Mouse (Mus musculus): ENCODE results near the gene Ncaph. TPM values are rescaled to one million over a fixed set of nuclear protein-coding genes. Genes with fewer than 3 reads are reported as not detected.
"Not testable (repeated sequence)": the region's sequence is repeated elsewhere in the genome, so short reads cannot be mapped to it uniquely, and the experiment has no call there.

The Ncaph gene
- polyA plus RNA-seq, 1 experiment from 2014 or later, result 17.7 TPM

GRCm38 (mm10) chr2:127079881-127080590 lies 53.7 kb downstream of the Ncaph start:
- Histone ChIP-seq H3K36me3 (ENCODE audit: insufficient read depth, low read length) (no peaks in the 10 kb centered on the region), H3K27me3 (replicated peaks; ENCODE audit: insufficient read depth, low read length) (no peaks in the 10 kb centered on the region), H3K9ac (replicated peaks; ENCODE audit: low read depth) (no peak overlapping the region), H3K27ac (ENCODE audit: low read length) (no peak overlapping the region), H3K4me3 (ENCODE audit: low read depth, low read length) (no peak overlapping the region), H3K4me2 (replicated peaks; ENCODE audit: low read depth, low read length) (no peak overlapping the region), H3K4me1 (ENCODE audit: insufficient read depth, low read depth, low read length) (no peaks in the 10 kb centered on the region), H3K9me3 (ENCODE audit: low read length) (no peaks in the 10 kb centered on the region)
- TF ChIP-seq CTCF (IDR thresholded peaks at IDR 0.05) (no peak), EP300 (IDR thresholded peaks at IDR 0.05) (no peak)
- 83% methylated on average over 11 of the region's 11 CpGs for WGBS
- DNase-seq (ENCODE audit: low spot score), result peak; percentile 23
- no peak for ATAC-seq

- not testable (repeated sequence) for H3K9ac ChIP-seq (replicated peaks; ENCODE audit: low read depth); H3K27me3 ChIP-seq (replicated peaks; ENCODE audit: insufficient read depth, low read length); H3K27ac ChIP-seq (ENCODE audit: low read length); H3K4me1 ChIP-seq (ENCODE audit: insufficient read depth, low read depth, low read length); ATAC-seq; H3K36me3 ChIP-seq (ENCODE audit: insufficient read depth, low read length); H3K4me2 ChIP-seq (replicated peaks; ENCODE audit: low read depth, low read length); H3K4me3 ChIP-seq (ENCODE audit: low read depth, low read length); H3K9me3 ChIP-seq (ENCODE audit: low read length)
- DNase-seq (ENCODE audit: low spot score), result peak; percentile 16
- 35% methylated on average over 2 of the region's 2 CpGs for WGBS
Measured at GRCm38 (mm10) chr2:127079066-127079465, 54.7 kb downstream of the Ncaph start.

- no peak for ATAC-seq
- DNase-seq (ENCODE audit: low spot score), result no peak
- 63% methylated on average over 9 of the region's 9 CpGs for WGBS
- TF ChIP-seq EP300 (IDR thresholded peaks at IDR 0.05), result no peak
- no peak for TF ChIP-seq CTCF (IDR thresholded peaks at IDR 0.05)
- Histone ChIP-seq H3K27me3 (replicated peaks; ENCODE audit: insufficient read depth, low read length) (no peaks in the 10 kb centered on the region), H3K27ac (ENCODE audit: low read length) (no peak overlapping the region), H3K9me3 (ENCODE audit: low read length) (no peaks in the 10 kb centered on the region), H3K36me3 (ENCODE audit: insufficient read depth, low read length) (no peaks in the 10 kb centered on the region), H3K4me3 (ENCODE audit: low read depth, low read length) (no peak overlapping the region), H3K4me2 (replicated peaks; ENCODE audit: low read depth, low read length) (no peak overlapping the region), H3K4me1 (ENCODE audit: insufficient read depth, low read depth, low read length) (no peaks in the 10 kb centered on the region), H3K9ac (replicated peaks; ENCODE audit: low read depth) (no peak overlapping the region)
Measured at GRCm38 (mm10) chr2:127077611-127078010, 56.1 kb downstream of the Ncaph start.

- no peaks in the 10 kb centered on the region for H3K4me1 ChIP-seq (ENCODE audit: insufficient read depth, low read depth, low read length)
- H3K27ac ChIP-seq (ENCODE audit: low read length), result no peak overlapping the region
- no peak overlapping the region for H3K4me3 ChIP-seq (ENCODE audit: low read depth, low read length)
- DNase-seq (ENCODE audit: low spot score) (no peak), ATAC-seq (no peak)
- no peak overlapping the region for H3K9ac ChIP-seq (replicated peaks; ENCODE audit: low read depth)
- 92% methylated on average over 2 of the region's 2 CpGs for WGBS
- no peaks in the 10 kb centered on the region for H3K27me3 ChIP-seq (replicated peaks; ENCODE audit: insufficient read depth, low read length)
- TF ChIP-seq EP300 (IDR thresholded peaks at IDR 0.05), result no peak
- no peak for TF ChIP-seq CTCF (IDR thresholded peaks at IDR 0.05)
- no peaks in the 10 kb centered on the region for H3K9me3 ChIP-seq (ENCODE audit: low read length)
- no peak overlapping the region for H3K4me2 ChIP-seq (replicated peaks; ENCODE audit: low read depth, low read length)
- H3K36me3 ChIP-seq (ENCODE audit: insufficient read depth, low read length), result no peaks in the 10 kb centered on the region
Measured at GRCm38 (mm10) chr2:127074116-127074515, 59.6 kb downstream of the Ncaph start.

GRCm38 (mm10) chr2:127070879-127071278 lies 62.9 kb downstream of the Ncaph start:
- Histone ChIP-seq H3K36me3 (ENCODE audit: insufficient read depth, low read length) (0 out of 2 replicates have a peak, but pooled peaks cover 3% of the 10 kb centered on the region), H3K4me1 (ENCODE audit: insufficient read depth, low read depth, low read length) (no peaks in the 10 kb centered on the region), H3K4me2 (replicated peaks; ENCODE audit: low read depth, low read length) (peak overlapping the region; percentile 68), H3K9ac (replicated peaks; ENCODE audit: low read depth) (peak overlapping the region; percentile 52), H3K27ac (ENCODE audit: low read length) (0 out of 2 replicates have a peak overlapping the region, but pooled peaks have one; percentile 21), H3K9me3 (ENCODE audit: low read length) (no peaks in the 10 kb centered on the region), H3K4me3 (ENCODE audit: low read depth, low read length) (peak overlapping the region; percentile 78), H3K27me3 (replicated peaks; ENCODE audit: insufficient read depth, low read length) (no peaks in the 10 kb centered on the region)
- DNase-seq (ENCODE audit: low spot score) (no peak), ATAC-seq (no peak)
- WGBS, result 9% methylated on average over 8 of the region's 9 CpGs
- TF ChIP-seq CTCF (IDR thresholded peaks at IDR 0.05) (no peak), EP300 (IDR thresholded peaks at IDR 0.05) (no peak)

GRCm38 (mm10) chr2:127070435-127070841 lies 63.3 kb downstream of the Ncaph start, which contains the start of gene Blvra:
TSS of gene Blvra (plus strand) at chr2:127070665.
- ATAC-seq, result peak; percentile 100
- 0 out of 2 replicates have a peak, but pooled peaks cover 3% of the 10 kb centered on the region for H3K36me3 ChIP-seq (ENCODE audit: insufficient read depth, low read length)
- peak within 1 kb of the TSS; percentile 52 for H3K9ac ChIP-seq (replicated peaks; ENCODE audit: low read depth)
- H3K27ac ChIP-seq (ENCODE audit: low read length), result 0 out of 2 replicates have a peak within 1 kb of the TSS, but pooled peaks have one; percentile 21
- under 1% methylated on average over 31 of the region's 32 CpGs for WGBS
- TF ChIP-seq CTCF (IDR thresholded peaks at IDR 0.05) (peak; percentile 42), EP300 (IDR thresholded peaks at IDR 0.05) (no peak)
- peak within 1 kb of the TSS; percentile 78 for H3K4me3 ChIP-seq (ENCODE audit: low read depth, low read length)
- H3K4me2 ChIP-seq (replicated peaks; ENCODE audit: low read depth, low read length), result peak within 1 kb of the TSS; percentile 68
- H3K9me3 ChIP-seq (ENCODE audit: low read length), result no peaks in the 10 kb centered on the region
- no peaks in the 10 kb centered on the region for H3K4me1 ChIP-seq (ENCODE audit: insufficient read depth, low read depth, low read length)
- DNase-seq (ENCODE audit: low spot score), result peak; percentile 94
- no peaks in the 10 kb centered on the region for H3K27me3 ChIP-seq (replicated peaks; ENCODE audit: insufficient read depth, low read length)
